Mouse (Mus musculus): ENCODE results near the gene Foxd4.

Gene Foxd4

DNA sequence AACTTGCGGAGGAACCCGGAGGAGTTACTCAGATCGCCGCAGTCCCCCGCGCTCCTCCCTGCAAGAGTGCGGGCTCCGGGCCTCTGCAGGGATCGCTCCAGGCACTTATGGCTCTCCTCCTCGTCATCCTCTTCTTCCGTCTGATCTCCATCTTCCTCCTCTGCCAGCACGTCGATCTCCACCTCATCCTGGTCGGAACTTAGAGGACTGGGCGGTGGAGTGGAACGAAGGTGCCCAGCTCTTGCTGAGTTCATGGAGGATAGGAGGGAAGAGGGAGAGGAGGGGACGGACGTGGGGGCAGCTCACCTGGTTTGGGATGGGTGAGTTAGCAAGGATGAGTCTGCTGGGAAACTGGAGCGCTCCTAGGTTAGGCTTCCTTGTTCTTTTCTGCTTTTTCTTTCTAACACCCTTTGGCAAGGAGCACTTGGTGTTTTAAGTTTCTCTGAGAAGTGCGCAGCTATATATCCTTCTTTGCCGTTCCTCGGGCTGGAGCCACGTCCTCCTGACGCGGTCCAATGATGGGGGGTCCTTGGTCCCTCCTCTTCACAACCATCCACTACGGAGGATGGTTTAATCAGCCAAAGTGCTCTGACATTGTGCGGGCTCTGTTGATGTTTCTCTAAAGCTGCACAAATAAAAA, at the start of gene Foxd4:
Foxd4 (minus strand) TSS at position 617 of the 640 bp plus-strand sequence.
- no peak for DNase-seq (ENCODE audit: low read depth, low spot score)

DNA sequence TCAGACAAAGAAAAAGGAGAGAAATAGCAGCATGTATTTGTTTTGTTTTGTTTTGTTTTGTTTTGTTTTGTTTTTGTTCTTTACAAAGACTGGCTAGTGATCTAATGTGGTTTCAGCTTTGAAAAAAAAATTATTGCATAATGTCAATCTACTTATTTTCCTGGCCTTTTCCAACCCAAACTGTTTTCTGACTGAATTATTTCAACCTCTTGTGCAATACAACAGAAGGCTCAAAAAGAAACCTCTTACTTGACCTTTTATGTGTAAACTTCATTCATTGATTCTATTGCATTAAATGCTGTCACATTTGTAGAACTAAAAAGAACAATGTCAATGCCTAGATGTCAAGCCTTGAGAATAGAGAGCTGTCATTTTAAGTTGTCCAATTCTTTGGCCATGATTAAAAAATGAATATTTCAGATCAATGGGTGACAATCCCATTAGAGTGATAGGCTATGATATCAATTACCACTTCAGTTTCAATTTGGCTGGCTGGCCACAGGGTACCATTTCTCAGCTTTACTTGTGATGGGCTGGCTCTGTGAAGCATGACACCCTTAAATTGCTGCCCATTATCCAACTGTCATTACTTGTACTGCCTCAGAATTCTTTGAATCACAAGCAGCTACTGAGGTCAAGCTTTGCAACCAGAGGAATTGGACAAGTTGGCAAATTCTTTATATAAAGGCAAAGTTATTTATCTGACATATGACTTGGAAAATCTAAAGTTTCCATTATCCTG, 44.7 kb upstream of the Foxd4 start:
- no peak for DNase-seq (ENCODE audit: low read depth, low spot score)

DNA sequence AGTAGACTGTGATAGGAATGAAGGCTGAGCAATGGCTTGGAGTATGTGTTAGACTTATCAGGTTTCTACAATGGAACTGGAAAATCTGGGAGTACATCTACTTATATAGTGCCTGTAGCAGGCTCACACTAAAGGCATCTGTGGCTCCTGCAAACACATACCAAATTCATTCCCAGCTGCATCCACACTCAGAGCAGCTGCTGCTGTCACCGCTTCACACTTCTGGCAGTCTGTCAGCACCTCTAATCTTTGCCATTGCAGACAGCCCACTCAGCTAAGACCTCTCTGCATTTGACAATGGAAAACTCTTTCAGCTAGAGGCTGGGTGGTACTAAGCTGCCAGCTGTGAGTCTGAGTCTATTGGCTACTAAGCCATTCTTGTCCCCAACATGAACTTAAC, 36.1 kb upstream of the Foxd4 start:
- no peak for DNase-seq (ENCODE audit: low read depth, low spot score)

DNA sequence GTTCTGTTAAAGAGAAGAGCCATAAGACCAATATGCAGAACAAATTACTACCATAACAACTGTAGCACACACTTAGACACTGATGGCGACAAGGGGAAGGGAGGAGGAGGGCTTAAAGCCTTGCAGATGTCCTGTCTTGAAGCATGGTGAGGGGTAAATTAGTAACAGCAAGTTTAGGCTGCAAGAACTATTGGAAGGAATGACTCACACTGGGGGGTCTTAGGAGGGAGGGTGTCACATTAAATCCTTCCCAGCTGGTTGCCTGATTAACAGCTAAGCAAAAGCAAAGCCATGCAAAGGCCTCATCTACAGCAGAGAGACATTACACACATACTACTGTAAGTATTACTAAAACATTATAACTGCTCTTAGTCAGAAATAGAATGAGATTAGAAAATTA, 28.0 kb upstream of the Foxd4 start:
- DNase-seq (ENCODE audit: low read depth, low spot score): no peak

DNA sequence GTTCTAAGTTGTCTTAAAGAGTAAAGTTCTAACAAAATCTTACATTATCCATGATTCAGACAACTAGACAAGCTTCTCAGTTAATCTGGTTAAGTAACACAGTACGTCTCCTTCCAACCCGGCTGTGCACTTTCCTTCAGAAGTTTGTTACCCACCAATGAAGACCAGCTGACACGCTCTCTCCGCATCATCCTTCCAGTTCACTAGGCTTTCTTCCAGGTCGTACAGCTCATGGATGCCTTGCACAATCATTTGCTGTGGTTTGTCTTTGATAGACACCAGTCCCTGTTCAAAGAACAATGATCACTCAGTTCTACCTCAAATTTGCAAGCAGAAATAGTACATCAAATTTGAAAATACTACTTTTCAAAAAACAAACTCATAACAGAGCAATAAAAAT, 19.9 kb upstream of the Foxd4 start:
- no peak for DNase-seq (ENCODE audit: low read depth, low spot score)

DNA sequence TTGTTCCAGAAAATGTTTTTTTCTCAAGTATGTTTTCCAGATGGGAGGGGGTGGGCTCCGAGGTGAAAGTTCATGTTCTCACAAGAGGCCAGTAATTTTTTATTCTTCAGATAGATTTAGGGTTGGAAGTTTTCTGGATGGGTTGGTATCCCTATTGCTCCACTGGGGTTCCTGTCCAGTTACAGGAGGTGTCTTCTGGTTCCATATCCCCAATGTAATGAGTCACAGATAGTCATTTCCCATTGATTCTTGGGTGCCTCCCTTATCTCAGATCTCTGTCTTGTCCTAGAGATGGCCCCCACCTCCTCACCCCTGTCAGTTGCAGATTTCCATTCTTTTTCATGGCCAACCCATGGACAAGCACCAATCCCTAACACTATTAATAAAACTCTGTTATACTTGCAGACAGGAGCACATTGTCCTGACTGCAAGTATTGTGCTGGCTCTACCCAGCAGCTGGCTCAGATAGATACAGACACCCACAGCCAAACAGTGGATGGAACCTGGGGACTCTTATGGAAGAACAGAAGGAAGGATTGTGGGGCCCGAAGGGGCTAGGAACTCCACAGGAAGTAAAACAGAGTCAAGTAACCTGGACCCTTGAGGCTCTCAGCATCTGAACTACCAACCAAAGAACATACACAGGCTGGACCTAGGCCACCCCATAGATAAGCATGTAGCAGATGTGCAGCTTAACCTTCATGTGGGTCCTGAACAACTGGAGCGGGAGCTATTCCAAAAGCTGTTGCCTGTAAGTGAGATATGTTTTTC, 7.6 kb upstream of the Foxd4 start:
- no peak for DNase-seq (ENCODE audit: low read depth, low spot score)

DNA sequence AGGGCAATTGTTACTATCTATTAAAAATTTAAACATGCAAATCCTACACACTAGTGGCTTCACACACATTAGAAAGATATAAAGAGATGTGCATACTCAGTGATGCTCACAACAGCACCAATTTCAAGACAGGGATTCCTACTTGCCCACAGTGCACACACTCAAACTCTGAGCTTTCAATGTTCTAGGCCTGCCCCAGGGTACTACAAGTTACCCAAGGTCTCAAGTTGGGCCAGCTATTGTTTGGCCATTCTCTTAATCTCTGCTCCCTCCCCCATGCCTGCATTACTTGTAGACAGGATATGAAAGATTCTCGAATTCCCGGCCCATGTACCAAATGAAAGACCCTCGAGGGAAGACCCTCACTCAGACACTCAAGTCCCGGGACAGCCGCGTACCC, 6.7 kb upstream of the Foxd4 start:
- DNase-seq (ENCODE audit: low read depth, low spot score): no peak

DNA sequence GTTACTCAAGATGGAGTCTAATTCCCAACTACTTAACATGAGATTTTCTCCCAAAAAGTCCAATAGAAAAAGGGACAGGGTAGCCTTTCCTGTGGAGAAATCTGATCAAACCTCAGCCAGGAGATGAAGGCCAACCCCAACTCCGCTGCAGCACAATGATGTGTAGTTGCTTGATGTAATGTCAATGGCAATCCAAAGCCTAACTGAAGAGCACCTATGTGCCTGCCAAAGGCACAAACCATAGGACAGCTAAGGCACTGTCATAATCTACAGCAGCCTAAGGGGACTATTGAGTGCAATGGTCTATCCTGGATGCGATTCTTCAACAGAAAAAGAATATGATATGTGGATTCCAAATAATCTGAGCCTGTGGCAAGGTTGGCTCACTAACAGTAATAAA, 1.8 kb upstream of the Foxd4 start:
- no peak for DNase-seq (ENCODE audit: low read depth, low spot score)

DNA sequence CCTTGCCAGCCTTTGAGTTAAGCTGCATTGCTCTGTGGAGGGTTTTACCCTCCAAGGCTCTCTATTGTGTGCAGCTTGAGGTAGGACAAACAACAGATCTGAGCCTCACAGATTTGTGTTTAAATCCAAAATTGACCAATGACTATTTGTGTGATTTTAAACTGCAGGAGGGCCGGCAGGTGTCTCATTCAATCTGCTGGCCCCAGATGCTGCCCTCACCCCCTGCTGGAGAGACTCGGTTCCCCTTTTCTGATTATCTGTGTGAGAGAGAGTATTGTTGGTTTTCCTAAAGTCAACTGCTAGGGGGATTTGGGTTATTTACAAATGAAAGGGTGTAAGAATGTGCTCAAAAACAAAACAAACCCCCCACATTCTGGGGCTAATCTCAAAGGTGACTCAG, 1.3 kb upstream of the Foxd4 start:
- peak; percentile 24 for DNase-seq (ENCODE audit: low read depth, low spot score)

DNA sequence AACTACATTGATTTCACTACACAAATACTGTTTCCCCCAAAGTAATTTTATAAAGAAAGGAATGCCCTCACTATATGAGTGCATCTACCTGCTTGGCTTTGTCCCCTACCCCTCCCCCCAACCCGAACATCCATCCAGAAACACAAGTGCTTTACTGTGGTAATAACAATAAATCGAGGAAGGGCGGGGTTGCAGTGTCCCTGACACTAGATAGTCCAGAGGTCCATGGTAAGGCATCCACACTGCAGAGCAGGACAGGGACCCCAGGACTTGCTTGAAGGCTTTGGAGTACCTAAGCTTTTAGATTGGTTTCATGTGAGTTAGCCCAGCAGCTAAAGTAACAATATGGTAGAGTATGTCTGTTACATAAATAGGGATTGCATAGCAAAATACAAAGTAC, 669 bp upstream of the Foxd4 start:
- DNase-seq (ENCODE audit: low read depth, low spot score): no peak

DNA sequence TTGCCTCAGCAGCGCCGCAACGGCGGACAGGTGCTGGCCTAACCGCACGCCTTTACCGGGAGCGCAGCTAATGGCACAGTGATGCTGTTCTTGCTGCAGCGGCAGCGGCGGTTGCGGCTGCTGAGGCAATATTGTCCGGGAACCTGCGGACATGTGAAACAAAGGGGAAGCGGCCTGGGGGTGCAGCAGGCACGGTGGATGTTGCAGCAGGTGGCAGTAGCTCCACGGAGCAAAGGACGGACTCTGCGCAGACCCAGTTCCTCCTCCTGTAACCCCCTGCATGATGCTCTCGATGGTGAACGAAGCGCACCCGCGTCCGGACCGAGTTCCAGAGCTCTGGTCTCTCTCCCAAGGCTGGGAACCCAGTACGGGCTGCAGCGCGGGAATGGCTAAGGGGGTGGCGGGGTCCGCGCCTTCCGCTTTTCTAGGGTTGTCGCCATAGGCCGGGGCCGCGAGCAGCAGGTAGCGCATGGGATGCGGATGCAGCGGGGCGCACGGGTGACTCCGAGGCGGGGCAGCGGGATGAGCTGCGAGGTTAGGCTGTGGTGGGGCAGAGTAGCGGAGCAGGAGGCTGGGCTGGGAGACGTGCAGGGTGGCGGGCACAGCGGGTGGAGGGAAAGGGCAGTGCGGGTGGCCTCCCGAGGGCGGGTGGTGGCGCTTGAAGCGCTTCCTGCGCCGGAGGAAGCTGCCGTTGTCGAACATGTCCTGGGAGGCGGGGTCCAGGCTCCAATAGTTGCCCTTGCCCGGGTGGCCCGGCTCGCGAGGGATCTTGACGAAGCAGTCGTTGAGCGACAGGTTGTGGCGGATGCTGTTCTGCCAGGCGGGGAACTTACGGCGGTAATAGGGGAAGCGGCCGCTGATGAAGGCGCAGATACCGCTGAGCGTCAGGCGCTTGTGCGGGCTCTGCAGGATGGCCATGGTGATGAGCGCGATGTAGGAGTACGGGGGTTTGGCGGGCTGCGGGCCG, 1.1 kb downstream of the Foxd4 start:
- DNase-seq (ENCODE audit: low read depth, low spot score): peak; percentile 68

DNA sequence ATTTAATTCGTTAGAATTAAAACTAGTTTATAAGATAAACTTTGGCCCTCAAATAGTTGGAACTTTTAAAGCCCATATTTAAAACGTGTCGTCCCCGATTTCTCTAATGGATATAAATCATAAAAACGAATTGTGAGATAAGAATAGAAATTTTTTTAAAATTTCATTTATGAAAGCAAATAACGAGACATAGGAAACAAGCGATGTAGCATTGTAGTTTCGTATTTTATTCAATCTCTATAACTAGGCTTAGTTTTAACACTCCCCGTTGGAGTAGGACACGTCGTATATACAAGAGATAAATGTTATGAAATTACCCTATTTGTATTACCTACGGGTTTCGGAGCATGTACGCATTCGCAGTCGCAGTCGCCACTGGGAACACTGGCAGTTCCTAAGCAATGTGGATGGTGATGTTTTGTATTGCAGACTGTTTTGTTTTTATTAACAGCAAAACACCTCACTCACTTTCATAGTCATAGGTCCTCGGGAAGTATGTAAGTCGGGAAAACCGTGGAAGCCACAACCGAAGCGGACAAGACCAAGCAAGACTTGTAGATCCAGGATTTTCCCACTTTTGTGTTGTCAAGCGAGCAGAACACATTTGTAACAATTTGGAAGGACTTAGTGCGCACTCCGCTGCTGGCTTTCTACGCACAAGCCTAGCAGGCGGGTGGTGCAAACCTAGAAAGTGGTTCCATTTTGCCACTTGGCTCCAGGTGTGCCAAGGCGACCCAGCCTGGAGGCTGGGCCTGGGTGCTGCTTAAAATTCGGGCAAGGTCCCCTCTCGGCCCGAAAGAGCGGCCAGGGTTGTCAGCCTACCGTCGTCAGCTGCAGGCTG, 2.0 kb downstream of the Foxd4 start:
- peak; percentile 43 for DNase-seq (ENCODE audit: low read depth, low spot score)

DNA sequence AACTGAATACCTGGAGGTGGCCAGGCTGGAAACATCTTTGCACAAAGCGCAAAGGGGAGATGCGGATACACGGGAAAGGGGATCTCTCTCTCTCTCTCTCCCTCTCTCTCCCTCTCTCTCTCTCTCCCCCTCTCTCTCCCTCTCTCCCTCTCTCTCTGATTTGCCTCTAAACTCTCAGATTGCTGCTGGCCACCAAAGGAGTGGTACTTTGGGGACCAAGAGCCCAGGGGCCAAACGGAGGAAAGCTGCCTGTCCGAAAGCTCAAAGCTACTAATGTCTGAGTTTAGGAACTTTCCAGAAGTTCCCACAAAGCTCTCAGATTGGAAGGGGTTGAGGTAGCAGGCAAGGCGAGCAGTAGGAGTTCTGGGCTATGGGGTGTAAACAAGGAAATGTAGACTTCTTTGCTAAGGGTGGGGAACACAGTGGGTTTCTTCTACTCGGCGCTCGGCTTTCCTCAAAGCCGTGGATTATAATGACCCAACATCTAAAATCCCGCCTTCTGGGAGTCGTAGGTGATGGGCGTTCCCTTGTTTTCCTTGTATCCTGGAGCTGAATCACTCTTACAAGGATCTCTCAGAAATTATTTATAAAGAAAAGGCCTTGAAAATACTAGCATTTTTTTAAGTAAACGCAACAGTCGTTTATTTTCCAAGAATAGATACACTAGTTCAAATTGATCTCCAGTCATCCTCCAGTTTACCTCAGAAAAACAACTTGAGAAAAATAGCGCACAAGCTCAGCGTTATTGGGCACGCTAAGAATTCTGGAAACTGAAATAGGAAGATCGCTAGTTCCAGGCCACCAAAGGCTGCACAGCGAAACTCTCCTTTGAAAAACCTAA, 2.9 kb downstream of the Foxd4 start:
- peak; percentile 25 for DNase-seq (ENCODE audit: low read depth, low spot score)

DNA sequence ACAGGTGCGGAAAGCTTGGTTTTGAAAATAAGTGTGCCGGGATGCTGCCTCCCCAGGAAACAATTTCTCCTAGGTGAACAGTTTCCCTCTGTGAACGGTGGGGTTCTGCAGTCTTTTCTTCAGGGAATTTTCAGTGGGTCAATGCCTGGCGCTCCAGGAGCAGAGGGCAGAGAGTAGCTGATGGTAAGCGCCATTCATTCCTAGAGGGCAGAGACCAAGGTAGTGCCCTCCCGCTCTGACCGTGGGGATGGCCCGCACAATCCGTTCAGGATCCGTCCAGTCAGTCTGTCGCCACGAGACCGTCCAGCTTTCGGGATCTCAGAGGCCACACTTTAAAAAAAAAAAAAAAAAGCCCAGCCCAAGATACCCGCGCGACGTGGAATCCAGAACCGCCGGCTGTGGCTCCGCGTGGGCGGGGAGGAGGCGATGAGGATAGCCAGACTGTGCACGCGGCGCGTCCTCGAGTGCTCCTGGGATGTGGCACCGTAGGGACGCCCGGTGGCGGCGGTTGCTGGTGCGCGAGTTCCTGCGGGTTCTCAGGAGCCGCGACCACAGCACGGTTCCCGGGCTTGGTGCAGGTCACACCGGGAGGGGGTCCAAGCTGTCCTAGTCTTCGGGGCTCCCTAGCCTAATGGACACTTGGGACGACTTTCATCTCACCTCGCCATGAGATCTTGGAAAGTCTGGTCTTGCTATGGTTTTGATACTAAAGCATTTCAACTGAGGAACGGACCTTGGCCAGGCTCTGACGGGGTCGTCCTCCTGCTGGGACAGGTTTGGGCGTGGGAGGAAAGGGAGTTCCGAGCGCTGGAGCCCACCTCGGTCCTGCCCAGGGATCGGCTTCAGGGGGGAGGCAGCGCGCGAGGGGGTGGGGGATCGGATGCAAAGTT, 3.7 kb downstream of the Foxd4 start:
- DNase-seq (ENCODE audit: low read depth, low spot score): peak; percentile 18

DNA sequence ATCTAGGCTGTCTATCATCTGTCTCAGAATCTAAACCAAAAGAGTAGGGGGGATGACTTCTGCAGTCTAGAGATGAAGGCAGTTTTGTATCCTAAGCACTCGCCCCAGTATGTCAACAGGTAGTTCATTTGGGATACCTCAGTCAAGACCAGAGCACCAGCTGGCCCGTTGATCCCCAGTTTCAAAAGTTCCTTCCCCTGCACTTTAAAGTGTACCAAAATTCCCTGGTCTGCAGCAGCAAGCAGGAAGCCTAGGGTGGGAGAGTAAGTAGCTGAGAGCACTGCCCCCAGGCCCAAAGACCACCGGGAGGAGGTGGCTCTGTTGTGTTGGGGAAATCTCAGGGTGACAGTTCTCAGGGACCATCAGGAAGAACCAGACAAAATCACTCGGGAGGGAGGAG, 4.5 kb downstream of the Foxd4 start:
- DNase-seq (ENCODE audit: low read depth, low spot score): no peak

DNA sequence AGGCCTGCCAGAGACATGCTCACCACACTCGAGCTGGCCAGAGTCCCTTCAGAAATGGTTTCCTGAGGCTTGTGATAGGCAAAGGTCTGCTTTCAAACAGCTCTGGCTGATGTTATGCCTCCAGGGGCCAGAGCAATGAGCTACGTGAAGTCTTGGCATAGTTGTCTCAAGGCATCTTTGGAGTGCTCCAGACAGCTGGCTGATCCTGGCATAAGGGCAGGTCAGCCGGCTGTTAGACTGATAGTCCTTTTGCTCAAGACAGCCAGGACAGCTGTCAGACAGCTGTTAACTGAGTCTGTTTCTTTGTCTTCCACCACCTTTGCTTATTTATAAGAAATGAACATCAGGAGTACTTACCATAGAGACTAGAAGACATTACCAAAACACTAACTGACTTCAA, 14.1 kb downstream of the Foxd4 start:
- DNase-seq (ENCODE audit: low read depth, low spot score): no peak

DNA sequence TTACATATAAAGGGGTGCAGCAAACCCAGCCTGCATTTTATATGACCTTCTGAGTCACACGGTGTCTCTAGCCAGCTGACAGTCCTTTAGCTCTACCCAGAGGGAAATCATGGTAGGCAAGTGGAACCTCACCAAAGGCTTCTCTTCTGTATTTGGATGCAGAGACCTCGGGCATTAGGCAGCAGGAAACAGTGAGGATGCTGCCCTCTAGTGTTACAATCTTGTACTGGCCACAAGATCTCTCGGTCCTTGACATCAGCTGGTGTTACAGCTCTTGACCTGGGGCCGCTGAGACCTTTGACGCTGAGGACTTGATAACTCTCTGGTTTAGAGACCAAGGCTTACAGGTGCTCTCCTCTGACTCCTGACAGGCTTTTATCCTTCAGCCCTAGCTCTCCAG, 15.5 kb downstream of the Foxd4 start:
- DNase-seq (ENCODE audit: low read depth, low spot score): peak; percentile 63

DNA sequence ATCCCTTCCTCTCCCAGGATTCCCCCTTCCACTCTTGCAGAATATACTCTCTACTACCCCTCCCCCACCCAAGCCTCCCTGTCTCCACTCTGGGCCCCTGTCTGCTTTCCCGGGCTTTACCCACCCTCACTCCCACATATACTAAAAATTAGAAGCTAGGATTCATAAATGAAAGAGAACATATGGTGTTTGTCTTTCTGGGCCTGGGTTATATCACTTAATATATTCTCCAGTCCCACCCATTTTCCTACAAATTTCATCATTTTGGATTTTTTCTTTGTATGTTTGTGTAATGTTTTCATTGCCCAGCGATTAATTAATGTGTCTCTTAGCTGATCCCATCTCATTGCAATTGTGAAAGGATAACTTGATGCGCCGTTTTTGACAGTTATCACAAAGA, 19.8 kb downstream of the Foxd4 start:
- no peak for DNase-seq (ENCODE audit: low read depth, low spot score)
